Mouse (Mus musculus): ENCODE results near the gene Map3k10. TPM values are rescaled to one million over a fixed set of nuclear protein-coding genes. Genes with fewer than 3 reads are reported as not detected.
"Not testable (repeated sequence)": the region's sequence is repeated elsewhere in the genome, so short reads cannot be mapped to it uniquely, and the experiment has no call there.

Map3k10 gene
- total RNA-seq, 2 experiments from 2014 or later, result 36.3 to 38.4 TPM

DNA sequence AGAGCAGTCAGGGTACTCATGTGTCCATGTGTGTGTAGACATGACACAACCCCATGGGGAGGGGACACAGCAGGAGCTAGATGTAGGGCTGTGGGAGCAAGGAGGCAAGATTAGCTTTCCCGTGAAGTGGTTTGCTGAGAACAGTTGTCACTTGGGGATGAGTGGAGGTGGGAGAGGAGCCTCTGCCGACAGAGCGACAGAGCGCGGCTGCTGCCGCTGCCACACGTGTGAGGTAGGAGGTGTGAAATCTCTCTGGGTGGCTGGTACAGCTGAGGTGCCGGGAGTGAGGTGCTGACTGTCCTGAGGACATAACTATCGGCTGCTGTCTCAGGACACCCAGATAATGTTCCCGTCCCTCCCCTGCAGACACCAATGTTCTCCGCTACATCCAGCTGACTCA is 18.9 kb downstream of the Map3k10 start:
- no peak for DNase-seq (ENCODE audit: low spot score)

DNA sequence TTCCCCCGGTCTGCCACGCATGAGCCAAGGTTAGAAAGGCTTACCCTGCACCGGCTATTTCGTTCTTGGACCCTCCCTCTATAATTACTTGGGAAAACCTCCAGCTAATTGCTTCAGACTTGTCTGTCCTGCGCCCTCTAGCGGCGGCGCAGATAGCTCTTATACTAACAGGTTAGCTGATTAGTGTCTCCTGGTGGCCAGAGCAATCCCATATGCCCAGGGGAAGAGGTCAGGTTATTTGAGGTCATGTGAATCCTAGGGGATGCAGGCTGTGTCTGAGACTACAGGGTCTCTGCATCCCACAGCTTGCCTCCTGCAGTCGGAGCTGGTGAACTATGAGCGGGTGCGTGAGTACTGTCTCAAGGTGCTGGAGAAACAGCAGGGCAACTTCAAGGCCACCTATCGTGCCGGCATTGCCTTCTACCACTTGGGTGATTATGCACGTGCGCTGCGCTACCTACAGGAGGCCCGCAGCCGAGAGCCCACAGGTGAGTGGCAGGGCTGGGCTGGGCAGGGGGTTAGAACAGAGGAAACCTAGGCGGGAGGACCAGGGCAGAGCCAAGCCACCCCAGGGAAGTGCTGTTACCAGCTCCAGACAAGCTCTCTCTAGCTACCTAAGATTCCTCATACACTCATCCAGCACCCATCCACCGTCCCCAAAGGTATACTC is 19.7 kb downstream of the Map3k10 start:
- no peak for DNase-seq (ENCODE audit: low spot score)

DNA sequence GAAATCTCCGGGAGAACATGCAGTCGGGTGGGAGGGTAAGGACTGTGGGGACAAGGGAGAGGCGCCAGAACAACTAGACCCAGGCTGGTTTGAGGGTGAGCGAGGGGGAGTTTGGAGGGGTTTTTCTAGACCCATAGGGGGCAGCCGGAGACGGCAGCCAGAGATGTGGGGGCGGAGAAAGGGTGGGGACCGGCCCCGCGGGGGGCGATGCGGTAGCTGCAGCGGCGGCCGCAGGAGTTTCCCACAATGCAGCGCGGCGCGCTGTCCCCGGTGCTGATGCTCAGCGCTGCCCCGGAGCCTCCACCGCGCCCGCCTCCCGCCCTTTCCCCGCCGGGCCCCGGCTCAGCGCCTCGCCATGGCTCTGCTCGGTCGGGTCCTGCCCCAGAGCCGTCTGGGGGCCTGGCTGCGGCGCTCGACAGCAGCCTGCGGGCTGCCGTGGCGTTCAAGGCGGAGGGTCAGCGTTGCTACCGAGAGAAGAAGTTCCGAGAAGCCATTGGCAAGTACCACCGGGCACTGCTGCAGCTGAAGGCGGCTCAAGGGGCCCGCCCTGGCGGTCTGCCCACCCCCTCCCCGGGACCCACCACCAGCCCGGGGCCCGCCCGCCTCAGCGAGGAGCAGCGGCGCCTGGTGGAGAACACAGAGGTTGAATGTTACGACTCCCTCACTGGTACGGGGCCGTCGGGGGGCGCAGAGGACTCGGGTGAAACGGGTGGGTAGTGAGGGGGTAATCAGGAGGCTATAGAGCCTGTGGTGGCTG is 20.5 kb downstream of the Map3k10 start, which contains the start of gene Ttc9b:
Gene Ttc9b (plus strand): TSS at position 235 of the 757 bp plus-strand sequence.
- DNase-seq (ENCODE audit: low spot score), result no peak

GRCm38 (mm10) chr7:27650949-27651348 is 23.4 kb downstream of the Map3k10 start:
- DNase-seq (ENCODE audit: low spot score), result peak; percentile 61

- DNase-seq (ENCODE audit: low spot score), result no peak
These were observed 24.7 kb downstream of the Map3k10 start for GRCm38 (mm10) chr7:27649723-27650122.

GRCm38 (mm10) chr7:27647281-27648002 is 27.0 kb downstream of the Map3k10 start:
- no peak for DNase-seq (ENCODE audit: low spot score)

- DNase-seq (ENCODE audit: low spot score), result no peak
These were observed 27.9 kb downstream of the Map3k10 start for GRCm38 (mm10) chr7:27646516-27646915.

- DNase-seq (ENCODE audit: low spot score), result no peak
These were observed 29.9 kb downstream of the Map3k10 start for GRCm38 (mm10) chr7:27644471-27644870.

DNA sequence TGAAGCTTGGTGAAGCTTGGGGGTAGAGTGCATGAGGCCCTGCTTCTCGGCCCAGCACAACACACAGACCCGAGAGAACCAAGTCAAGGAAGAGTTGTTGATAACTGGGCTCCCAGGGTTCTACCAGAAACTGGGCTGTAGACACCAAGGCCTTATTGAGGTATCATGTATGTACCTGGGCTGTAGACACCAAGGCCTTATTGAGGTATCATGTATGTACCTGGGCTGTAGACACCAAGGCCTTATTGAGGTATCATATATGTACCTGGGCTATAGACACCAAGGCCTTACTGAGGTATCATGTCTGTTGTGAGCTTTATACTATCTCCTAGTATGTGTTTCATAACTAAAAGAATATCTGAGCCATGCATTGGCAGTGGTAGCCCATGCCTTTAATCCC is 39.3 kb downstream of the Map3k10 start:
- DNase-seq (ENCODE audit: low spot score), result not testable (repeated sequence)

DNA sequence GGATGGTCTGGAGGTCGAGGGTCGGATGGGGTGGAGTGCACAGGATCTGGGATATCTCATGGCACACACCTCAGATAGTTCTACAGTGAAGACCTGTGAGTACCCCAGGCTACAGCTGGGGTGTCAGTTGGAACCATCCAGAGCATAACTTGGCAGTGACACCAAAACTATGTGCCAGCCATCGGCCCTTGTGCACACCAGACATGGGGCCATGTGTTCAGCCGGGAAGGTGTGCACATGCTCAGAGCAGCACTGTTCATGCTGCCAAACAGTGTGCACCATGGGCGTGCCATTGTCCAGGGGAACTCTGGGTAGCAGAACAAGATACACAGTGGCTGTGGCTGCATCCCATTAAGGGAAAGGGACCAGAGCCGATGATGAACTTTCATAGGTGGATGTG is 39.7 kb downstream of the Map3k10 start:
- no peak for DNase-seq (ENCODE audit: low spot score)

GRCm38 (mm10) chr7:27633166-27633565 is 41.2 kb downstream of the Map3k10 start:
- DNase-seq (ENCODE audit: low spot score), result no peak

DNA sequence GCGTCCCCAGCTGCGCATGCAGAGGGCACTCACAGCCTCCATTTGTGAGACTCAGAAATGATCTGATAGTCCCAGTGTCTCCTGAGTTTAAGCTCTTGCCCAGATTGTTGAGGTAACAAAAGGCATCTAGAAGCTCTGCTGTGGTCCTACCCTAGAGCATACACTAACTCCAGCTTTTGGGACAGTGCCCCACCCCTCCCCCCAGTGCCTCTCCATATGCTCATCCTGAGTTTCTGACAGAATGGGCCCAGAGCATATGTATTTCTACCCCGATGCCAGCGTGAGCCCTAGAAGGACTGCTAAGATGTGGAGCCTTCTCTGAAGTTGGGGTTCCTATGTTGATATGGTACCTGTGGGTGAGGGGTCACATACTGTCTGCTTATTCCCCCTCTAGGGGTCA is 43.0 kb downstream of the Map3k10 start:
- DNase-seq (ENCODE audit: low spot score), result no peak

DNA sequence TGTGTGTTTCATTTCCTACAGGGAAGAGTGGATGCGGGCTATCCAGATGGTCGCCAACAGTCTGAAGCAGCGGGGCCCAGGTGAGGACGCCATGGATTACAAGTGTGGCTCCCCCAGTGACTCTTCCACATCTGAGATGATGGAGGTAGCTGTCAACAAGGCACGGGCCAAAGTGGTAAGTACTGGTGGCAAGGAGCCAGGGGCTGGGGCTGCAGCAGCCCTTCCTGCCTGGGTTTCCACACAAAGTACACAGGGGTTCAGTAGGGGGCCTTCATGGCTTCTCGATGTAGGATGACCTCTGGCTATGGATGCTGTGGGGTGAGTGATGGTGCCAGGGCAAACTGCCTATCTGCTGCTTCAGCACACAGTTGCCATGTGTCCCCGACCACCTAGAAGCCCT is 45.6 kb downstream of the Map3k10 start:
- DNase-seq (ENCODE audit: low spot score), result not testable (repeated sequence)

- no peak for DNase-seq (ENCODE audit: low spot score)
These were observed 46.2 kb downstream of the Map3k10 start for GRCm38 (mm10) chr7:27628190-27628589.

DNA sequence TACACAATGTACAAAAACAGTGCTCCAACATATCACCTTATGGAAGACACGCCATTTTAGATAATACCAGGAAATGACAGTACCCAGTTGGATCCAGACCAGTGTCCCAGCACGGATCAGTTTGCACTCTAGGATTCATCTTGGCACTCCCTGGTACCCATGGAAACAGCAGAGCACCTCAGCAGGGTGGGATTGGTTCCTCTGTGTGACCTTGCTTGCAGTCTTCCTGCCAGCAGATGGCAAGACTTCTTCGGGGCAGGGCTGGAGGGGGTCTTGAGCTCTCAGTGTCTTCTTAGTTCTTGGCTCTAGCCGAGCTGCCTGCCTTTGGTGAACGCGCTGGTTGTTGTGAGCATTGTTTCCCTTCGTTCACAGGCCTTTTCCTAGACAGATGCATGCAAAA is 46.7 kb downstream of the Map3k10 start:
- no peak for DNase-seq (ENCODE audit: low spot score)

GRCm38 (mm10) chr7:27624967-27625366 is 49.4 kb downstream of the Map3k10 start:
- no peak for DNase-seq (ENCODE audit: low spot score)

DNA sequence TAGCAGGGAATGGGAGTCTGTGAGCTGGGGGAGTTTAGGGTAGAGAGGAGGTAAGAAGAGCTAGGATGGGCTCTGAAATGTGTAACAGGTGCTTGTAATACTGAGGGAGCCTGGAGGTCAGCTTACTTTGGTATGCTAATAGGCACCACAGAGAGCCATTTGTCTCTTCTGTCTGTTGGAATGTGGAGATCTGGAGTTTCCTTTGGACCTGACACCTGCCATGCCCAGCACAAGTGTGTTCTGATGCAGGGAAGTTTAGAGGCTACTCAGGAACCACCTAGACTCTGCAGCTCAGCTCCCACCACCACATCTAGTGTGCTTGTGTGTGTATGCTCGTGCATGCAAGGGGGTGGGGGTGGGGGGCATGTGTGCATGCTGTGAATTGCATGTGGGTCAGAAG is 52.2 kb downstream of the Map3k10 start:
- DNase-seq (ENCODE audit: low spot score), result no peak

GRCm38 (mm10) chr7:27621028-27621427 is 53.4 kb downstream of the Map3k10 start:
- DNase-seq (ENCODE audit: low spot score), result peak; percentile 41

DNA sequence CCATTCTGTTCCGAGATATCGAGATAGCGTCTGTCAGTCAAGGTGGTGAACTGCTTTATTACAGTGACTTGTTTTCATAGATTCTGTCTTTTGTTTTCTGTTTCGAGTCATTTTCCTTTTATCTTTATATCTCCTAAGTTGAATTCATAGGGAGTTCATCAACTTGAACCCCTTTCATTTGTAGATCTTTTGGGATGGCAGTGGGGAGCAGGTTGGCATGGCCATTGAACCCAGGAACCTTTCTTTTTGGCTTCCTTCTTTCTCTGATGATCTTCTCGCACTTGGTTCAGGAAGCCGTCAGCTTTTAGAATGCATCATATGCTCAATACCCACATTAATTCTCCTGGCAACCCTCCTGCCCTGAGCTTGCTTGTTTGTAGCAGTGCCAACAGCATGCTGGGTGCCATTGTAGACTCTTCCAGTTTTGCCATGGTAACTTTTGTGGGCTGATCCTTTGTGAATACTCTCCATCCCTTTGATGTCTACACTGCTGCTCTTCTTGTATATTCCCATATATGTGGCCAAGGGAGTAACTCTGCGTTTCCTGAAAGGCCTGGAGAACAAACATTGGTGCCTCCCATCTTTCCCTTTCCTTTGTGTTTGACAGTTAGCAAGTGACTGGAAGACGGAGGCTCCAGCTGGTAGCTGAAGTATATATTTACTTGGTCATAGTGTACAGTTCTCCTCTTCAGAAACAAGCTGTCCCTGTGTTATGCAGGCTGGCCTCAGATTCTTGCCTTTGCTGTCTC is 60.5 kb downstream of the Map3k10 start:
- DNase-seq (ENCODE audit: low spot score), result no peak

DNA sequence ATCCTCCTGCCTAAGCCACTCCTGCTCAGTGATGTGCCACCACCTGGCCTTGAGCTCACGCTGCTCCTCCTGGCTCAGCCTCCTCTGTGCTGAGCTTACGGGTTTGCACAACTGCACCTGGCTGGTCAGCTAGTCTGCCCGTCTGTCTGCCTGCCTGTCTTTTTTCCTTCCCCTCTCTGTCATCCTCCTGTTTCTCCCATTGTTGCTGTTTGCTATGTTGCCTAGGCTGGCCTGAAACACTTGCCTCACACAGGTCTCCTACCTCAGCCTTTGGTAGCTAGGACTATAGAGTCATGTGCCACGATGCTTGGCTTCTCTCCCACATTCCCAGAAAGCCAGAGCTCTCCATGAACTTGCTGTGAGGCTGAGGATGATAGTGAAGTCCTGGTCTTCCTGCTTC is 61.5 kb downstream of the Map3k10 start:
- DNase-seq (ENCODE audit: low spot score), result no peak

- no peak for DNase-seq (ENCODE audit: low spot score)
These were observed 63.5 kb downstream of the Map3k10 start for GRCm38 (mm10) chr7:27610871-27611270.

DNA sequence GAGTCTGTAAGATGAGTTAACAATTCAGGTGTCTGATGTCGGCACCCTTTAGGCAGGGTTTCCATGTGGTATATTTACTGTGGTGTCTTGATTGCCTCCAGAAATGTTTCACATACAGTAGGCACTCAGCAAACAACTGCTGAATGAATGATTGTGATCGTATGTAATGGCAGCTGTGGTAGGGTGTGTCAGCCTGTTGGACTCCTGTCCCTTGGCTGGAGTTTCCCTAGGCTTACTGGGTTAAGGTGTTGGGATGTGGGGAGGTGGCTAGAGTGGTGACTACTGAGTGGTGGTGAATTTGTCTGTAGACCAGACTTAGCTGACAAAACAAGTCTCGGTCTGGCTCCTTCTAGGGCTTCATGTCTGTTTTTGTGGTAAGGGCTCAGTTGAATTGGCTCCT is 64.0 kb downstream of the Map3k10 start:
- no peak for DNase-seq (ENCODE audit: low spot score)

Data from gastrocnemius, adult 18-20 months (tissue).